Mouse (Mus musculus): ENCODE measurements at regions not wholly inside any gene's neighbourhood (a gene's known extent, or its start where the extent isn't known, plus 50 kb on each side); places are given as distances from the start of the nearest gene placed in this dataset.

GRCm38 (mm10) chr7:115084711-115085380 is 341.4 kb downstream of the Insc start:
- ATAC-seq: no peak

- no peak for ATAC-seq
These were observed 343.3 kb downstream of the Insc start for GRCm38 (mm10) chr7:115086542-115087448.

GRCm38 (mm10) chr7:115092481-115093050 is 349.1 kb downstream of the Insc start:
- no peak for ATAC-seq

- no peak for ATAC-seq
These were observed 362.5 kb downstream of the Insc start for GRCm38 (mm10) chr7:115106041-115106440.

- ATAC-seq: no peak
These were observed 368.8 kb downstream of the Insc start for GRCm38 (mm10) chr7:115112282-115112681.

- no peak for ATAC-seq
These were observed 379.8 kb downstream of the Insc start for GRCm38 (mm10) chr7:115123283-115123682.

GRCm38 (mm10) chr7:115129001-115129400 is 385.5 kb downstream of the Insc start:
- ATAC-seq: no peak

GRCm38 (mm10) chr7:115131259-115131969 is 387.9 kb downstream of the Insc start:
- ATAC-seq: no peak

- no peak for ATAC-seq
These were observed 388.6 kb downstream of the Insc start for GRCm38 (mm10) chr7:115131970-115132551.

- ATAC-seq: no peak
These were observed 389.1 kb downstream of the Insc start for GRCm38 (mm10) chr7:115132595-115132994.

- no peak for ATAC-seq
These were observed 391.6 kb downstream of the Insc start for GRCm38 (mm10) chr7:115134926-115135575.

- ATAC-seq: no peak
These were observed 396.8 kb downstream of the Insc start for GRCm38 (mm10) chr7:115140286-115140685.

- no peak for ATAC-seq
These were observed 398.7 kb downstream of the Insc start for GRCm38 (mm10) chr7:115142163-115142562.

- ATAC-seq: no peak
These were observed 401.5 kb downstream of the Insc start for GRCm38 (mm10) chr7:115144947-115145346.

- no peak for ATAC-seq
These were observed 404.0 kb downstream of the Insc start for GRCm38 (mm10) chr7:115147352-115147977.

- ATAC-seq: no peak
These were observed 409.8 kb downstream of the Insc start for GRCm38 (mm10) chr7:115153291-115153690.

GRCm38 (mm10) chr7:115153764-115154509 is 410.4 kb downstream of the Insc start:
- no peak for ATAC-seq

GRCm38 (mm10) chr7:115170023-115170422 is 426.5 kb downstream of the Insc start:
- ATAC-seq: no peak

- ATAC-seq: no peak
These were observed 426.9 kb downstream of the Insc start for GRCm38 (mm10) chr7:115170439-115170838.

- ATAC-seq: no peak
These were observed 449.0 kb downstream of the Insc start for GRCm38 (mm10) chr7:115192482-115192881.

All from inflammation-experienced regulatory T-cells, adult 6 months (primary cell).